Mouse (Mus musculus) bone marrow, adult 2 months (tissue): ENCODE measurements around the gene Gm11437. TPM values are rescaled to one million over a fixed set of nuclear protein-coding genes. Genes with fewer than 3 reads are reported as not detected.

Experiments
- H3K27ac ChIP-seq: fragments of 200-500 bp; 2 replicates; pipeline ENCODE4 v1.5.1; 2012; ENCODE audit warnings: low read depth, mild to moderate bottlenecking, control low read depth, inconsistent platforms, low read length; ENCODE audit not compliant: control insufficient read depth, poor library complexity, insufficient read depth
- H3K4me1 ChIP-seq: fragments of 200-500 bp; 2 replicates; pipeline ENCODE4 v1.6.1; 2011; ENCODE audit warnings: low read length; ENCODE audit not compliant: control insufficient read depth, insufficient read depth
- H3K4me3 ChIP-seq: fragments of 200-500 bp; replicated peaks from 2 replicates; pipeline ENCODE3; 2011; ENCODE audit warnings: mild to moderate bottlenecking, low read depth, low read length, control low read depth; ENCODE audit not compliant: control insufficient read depth
- CTCF ChIP-seq: fragments of 200-500 bp; IDR thresholded peaks from 2 replicates; pipeline ENCODE4 v1.5.1; 2011; ENCODE audit warnings: low read length, control low read depth; ENCODE audit not compliant: control insufficient read depth, insufficient read depth
- POLR2A ChIP-seq: fragments of 200-500 bp; IDR thresholded peaks from 2 replicates; pipeline ENCODE4 v1.6.1; 2011; ENCODE audit warnings: low read depth, mild to moderate bottlenecking, control low read depth, low read length, borderline replicate concordance; ENCODE audit not compliant: control insufficient read depth
- WGBS: fragments of 180-500 bp; shearing (Covaris S2); methylation state at CpG from one replicate; pipeline ENCODE4 v1.1.7; 2018; 5-methylcytosine and 5-hydroxymethylcytosine counted together
- polyA plus RNA-seq: library from polyadenylated mRNA; stranded (reverse); fragments of >200 nt; gene quantifications from 2 replicates; pipeline ENCODE4 v1.2.4, GENCODE M21; 2011; ENCODE audit warnings: low replicate concordance; ENCODE audit not compliant: missing spikeins, insufficient read depth, insufficient read length

The Gm11437 gene
- polyA plus RNA-seq, 1 experiment: not detected

GRCm38 (mm10) chr11:84164123-84164522, 3.2 kb downstream of the Gm11437 start:
- Histone ChIP-seq H3K4me1 (no peaks in the 10 kb centered on the region), H3K4me3 (no peak overlapping the region)
- WGBS: 75% methylated on average over 6 of the region's 6 CpGs

GRCm38 (mm10) chr11:84156535-84157262, 10.6 kb downstream of the Gm11437 start:
- 86% methylated on average over 4 of the region's 4 CpGs for WGBS
- Histone ChIP-seq H3K4me3 (no peak overlapping the region), H3K4me1 (no peaks in the 10 kb centered on the region), H3K27ac (no peak overlapping the region)
- no peak for TF ChIP-seq POLR2A
- no peak for TF ChIP-seq CTCF

More at GRCm38 (mm10) chr11:84164123-84164522, 3.2 kb downstream of the Gm11437 start:
- no peak for TF ChIP-seq CTCF
- H3K27ac ChIP-seq: no peak overlapping the region

GRCm38 (mm10) chr11:84150884-84151283, 16.4 kb downstream of the Gm11437 start:
- no peak for TF ChIP-seq POLR2A
- 0 out of 2 replicates have a peak, but pooled peaks have one; percentile 15 for TF ChIP-seq CTCF
- Histone ChIP-seq H3K4me3 (no peak overlapping the region), H3K4me1 (no peaks in the 10 kb centered on the region), H3K27ac (no peak overlapping the region)
- WGBS: 61% methylated on average over 2 of the region's 2 CpGs

GRCm38 (mm10) chr11:84146081-84146480, 21.2 kb downstream of the Gm11437 start:
- Histone ChIP-seq H3K4me3 (no peak overlapping the region), H3K27ac (no peak overlapping the region), H3K4me1 (no peaks in the 10 kb centered on the region)
- WGBS: 77% methylated on average over 3 of the region's 3 CpGs
- TF ChIP-seq POLR2A (no peak), CTCF (no peak)

GRCm38 (mm10) chr11:84145201-84145798, 22.0 kb downstream of the Gm11437 start:
- Histone ChIP-seq H3K4me3 (no peak overlapping the region), H3K27ac (no peak overlapping the region), H3K4me1 (no peaks in the 10 kb centered on the region)
- TF ChIP-seq POLR2A (no peak), CTCF (no peak)
- 67% methylated on average over 10 of the region's 10 CpGs for WGBS

GRCm38 (mm10) chr11:84141752-84142151, 25.5 kb downstream of the Gm11437 start:
- 36% methylated on average over 2 of the region's 2 CpGs for WGBS
- Histone ChIP-seq H3K4me1 (no peaks in the 10 kb centered on the region), H3K27ac (no peak overlapping the region), H3K4me3 (no peak overlapping the region)
- TF ChIP-seq POLR2A: no peak

GRCm38 (mm10) chr11:84136453-84136852, 30.8 kb downstream of the Gm11437 start:
- 83% methylated on average over 3 of the region's 3 CpGs for WGBS
- H3K27ac ChIP-seq: no peak overlapping the region
- TF ChIP-seq POLR2A: no peak
- no peak for TF ChIP-seq CTCF

GRCm38 (mm10) chr11:84134331-84134860, 32.9 kb downstream of the Gm11437 start:
- H3K4me3 ChIP-seq: no peak overlapping the region
- H3K27ac ChIP-seq: no peak overlapping the region
- no peaks in the 10 kb centered on the region for H3K4me1 ChIP-seq
- TF ChIP-seq CTCF (no peak), POLR2A (no peak)
- WGBS: 85% methylated on average over 2 of the region's 2 CpGs

More at GRCm38 (mm10) chr11:84136453-84136852, 30.8 kb downstream of the Gm11437 start:
- no peaks in the 10 kb centered on the region for H3K4me1 ChIP-seq
- no peak overlapping the region for H3K4me3 ChIP-seq

GRCm38 (mm10) chr11:84129799-84130185, 37.5 kb downstream of the Gm11437 start:
- peak overlapping the region; percentile 90 for H3K4me3 ChIP-seq
- H3K4me1 ChIP-seq: no peaks in the 10 kb centered on the region
- 7% methylated on average over 11 of the region's 11 CpGs for WGBS
- H3K27ac ChIP-seq: no peak overlapping the region
- TF ChIP-seq POLR2A (no peak), CTCF (no peak)
